Mouse (Mus musculus): ENCODE results near the gene Tfb2m. TPM values are rescaled to one million over a fixed set of nuclear protein-coding genes. Genes with fewer than 3 reads are reported as not detected.
A peak's percentile ranks its signal among the peaks of the same experiment; 100 is the strongest.

The Tfb2m gene
- polyA plus RNA-seq, 1 experiment from 2014 or later, result 27.9 TPM

- 85% methylated on average over 5 of the region's 5 CpGs for WGBS
- Histone ChIP-seq H3K9me3 (replicated peaks; ENCODE audit: control insufficient read depth, low read length) (no peaks in the 10 kb centered on the region), H3K27me3 (ENCODE audit: control insufficient read depth, insufficient read depth, low read length) (no peaks in the 10 kb centered on the region), H3K4me1 (ENCODE audit: control insufficient read depth, insufficient read depth, low read length) (peaks cover 19% of the 10 kb centered on the region), H3K36me3 (ENCODE audit: control insufficient read depth, insufficient read depth) (no peaks in the 10 kb centered on the region), H3K4me2 (ENCODE audit: low read depth, low read length) (no peak overlapping the region), H3K4me3 (ENCODE audit: low read length) (no peak overlapping the region), H3K27ac (ENCODE audit: low read length) (no peak overlapping the region), H3K9ac (ENCODE audit: low read length) (no peak overlapping the region)
- no peak for ATAC-seq (replicated peaks; ENCODE audit: extremely low read depth, insufficient read depth, low FRiP score)
Measured at GRCm38 (mm10) chr1:179563926-179564325, 17.9 kb upstream of the Tfb2m start.

GRCm38 (mm10) chr1:179563211-179563610, 17.1 kb upstream of the Tfb2m start:
- Histone ChIP-seq H3K27me3 (ENCODE audit: control insufficient read depth, insufficient read depth, low read length) (no peaks in the 10 kb centered on the region), H3K4me1 (ENCODE audit: control insufficient read depth, insufficient read depth, low read length) (peaks cover 12% of the 10 kb centered on the region), H3K9ac (ENCODE audit: low read length) (no peak overlapping the region), H3K27ac (ENCODE audit: low read length) (no peak overlapping the region), H3K9me3 (replicated peaks; ENCODE audit: control insufficient read depth, low read length) (no peaks in the 10 kb centered on the region), H3K4me3 (ENCODE audit: low read length) (no peak overlapping the region), H3K36me3 (ENCODE audit: control insufficient read depth, insufficient read depth) (no peaks in the 10 kb centered on the region), H3K4me2 (ENCODE audit: low read depth, low read length) (no peak overlapping the region)
- ATAC-seq (replicated peaks; ENCODE audit: extremely low read depth, insufficient read depth, low FRiP score), result no peak
- WGBS, result 83% methylated on average over 4 of the region's 4 CpGs

GRCm38 (mm10) chr1:179560845-179561430, 14.9 kb upstream of the Tfb2m start:
- no peak overlapping the region for H3K27ac ChIP-seq (ENCODE audit: low read length)
- ATAC-seq (replicated peaks; ENCODE audit: extremely low read depth, insufficient read depth, low FRiP score), result no peak
- no peaks in the 10 kb centered on the region for H3K27me3 ChIP-seq (ENCODE audit: control insufficient read depth, insufficient read depth, low read length)
- no peak overlapping the region for H3K9ac ChIP-seq (ENCODE audit: low read length)
- H3K36me3 ChIP-seq (ENCODE audit: control insufficient read depth, insufficient read depth), result no peaks in the 10 kb centered on the region
- H3K4me3 ChIP-seq (ENCODE audit: low read length), result no peak overlapping the region
- no peak overlapping the region for H3K4me2 ChIP-seq (ENCODE audit: low read depth, low read length)
- no peaks in the 10 kb centered on the region; the same call in none of the 2 replicates for H3K4me1 ChIP-seq (ENCODE audit: control insufficient read depth, insufficient read depth, low read length)
- WGBS, result 92% methylated on average over 6 of the region's 6 CpGs
- no peaks in the 10 kb centered on the region for H3K9me3 ChIP-seq (replicated peaks; ENCODE audit: control insufficient read depth, low read length)

- ATAC-seq (replicated peaks; ENCODE audit: extremely low read depth, insufficient read depth, low FRiP score), result no peak
- Histone ChIP-seq H3K4me1 (ENCODE audit: control insufficient read depth, insufficient read depth, low read length) (no peaks in the 10 kb centered on the region; the same call in none of the 2 replicates), H3K9me3 (replicated peaks; ENCODE audit: control insufficient read depth, low read length) (no peaks in the 10 kb centered on the region), H3K4me2 (ENCODE audit: low read depth, low read length) (no peak overlapping the region), H3K27me3 (ENCODE audit: control insufficient read depth, insufficient read depth, low read length) (no peaks in the 10 kb centered on the region), H3K36me3 (ENCODE audit: control insufficient read depth, insufficient read depth) (no peaks in the 10 kb centered on the region), H3K9ac (ENCODE audit: low read length) (no peak overlapping the region), H3K27ac (ENCODE audit: low read length) (no peak overlapping the region), H3K4me3 (ENCODE audit: low read length) (no peak overlapping the region)
- WGBS, result 63% methylated on average over 11 of the region's 11 CpGs
Measured at GRCm38 (mm10) chr1:179559446-179560194, 13.6 kb upstream of the Tfb2m start.

GRCm38 (mm10) chr1:179556921-179557320, 10.9 kb upstream of the Tfb2m start:
- no peaks in the 10 kb centered on the region for H3K36me3 ChIP-seq (ENCODE audit: control insufficient read depth, insufficient read depth)
- no peaks in the 10 kb centered on the region for H3K27me3 ChIP-seq (ENCODE audit: control insufficient read depth, insufficient read depth, low read length)
- no peak overlapping the region for H3K4me2 ChIP-seq (ENCODE audit: low read depth, low read length)
- H3K27ac ChIP-seq (ENCODE audit: low read length), result no peak overlapping the region
- H3K9me3 ChIP-seq (replicated peaks; ENCODE audit: control insufficient read depth, low read length), result no peaks in the 10 kb centered on the region
- H3K4me1 ChIP-seq (ENCODE audit: control insufficient read depth, insufficient read depth, low read length), result peaks cover 20% of the 10 kb centered on the region
- no peak for ATAC-seq (replicated peaks; ENCODE audit: extremely low read depth, insufficient read depth, low FRiP score)
- 79% methylated on average over 3 of the region's 3 CpGs for WGBS
- H3K9ac ChIP-seq (ENCODE audit: low read length), result no peak overlapping the region
- no peak overlapping the region for H3K4me3 ChIP-seq (ENCODE audit: low read length)

- Histone ChIP-seq H3K9me3 (replicated peaks; ENCODE audit: control insufficient read depth, low read length) (no peaks in the 10 kb centered on the region), H3K4me1 (ENCODE audit: control insufficient read depth, insufficient read depth, low read length) (peaks cover 28% of the 10 kb centered on the region), H3K27ac (ENCODE audit: low read length) (no peak overlapping the region), H3K4me3 (ENCODE audit: low read length) (no peak overlapping the region), H3K4me2 (ENCODE audit: low read depth, low read length) (no peak overlapping the region), H3K27me3 (ENCODE audit: control insufficient read depth, insufficient read depth, low read length) (no peaks in the 10 kb centered on the region), H3K36me3 (ENCODE audit: control insufficient read depth, insufficient read depth) (no peaks in the 10 kb centered on the region), H3K9ac (ENCODE audit: low read length) (no peak overlapping the region; the same call in 1 of the 2 replicates)
- no peak for ATAC-seq (replicated peaks; ENCODE audit: extremely low read depth, insufficient read depth, low FRiP score)
- 56% methylated on average over 4 of the region's 4 CpGs for whole genome bisulfite sequencing
Measured at GRCm38 (mm10) chr1:179553949-179554347, 7.9 kb upstream of the Tfb2m start.

GRCm38 (mm10) chr1:179553197-179553948, 7.3 kb upstream of the Tfb2m start:
- H3K4me1 ChIP-seq (ENCODE audit: control insufficient read depth, insufficient read depth, low read length), result peaks cover 29% of the 10 kb centered on the region
- H3K4me2 ChIP-seq (ENCODE audit: low read depth, low read length), result no peak overlapping the region
- H3K27me3 ChIP-seq (ENCODE audit: control insufficient read depth, insufficient read depth, low read length), result no peaks in the 10 kb centered on the region
- no peak for ATAC-seq (replicated peaks; ENCODE audit: extremely low read depth, insufficient read depth, low FRiP score)
- no peaks in the 10 kb centered on the region for H3K9me3 ChIP-seq (replicated peaks; ENCODE audit: control insufficient read depth, low read length)
- H3K36me3 ChIP-seq (ENCODE audit: control insufficient read depth, insufficient read depth), result no peaks in the 10 kb centered on the region
- H3K27ac ChIP-seq (ENCODE audit: low read length), result no peak overlapping the region
- no peak overlapping the region for H3K4me3 ChIP-seq (ENCODE audit: low read length)
- 44% methylated on average over 5 of the region's 5 CpGs for WGBS
- no peak overlapping the region; the same call in 1 of the 2 replicates for H3K9ac ChIP-seq (ENCODE audit: low read length)

GRCm38 (mm10) chr1:179552751-179553150, 6.7 kb upstream of the Tfb2m start:
- Histone ChIP-seq H3K9ac (ENCODE audit: low read length) (no peak overlapping the region), H3K9me3 (replicated peaks; ENCODE audit: control insufficient read depth, low read length) (no peaks in the 10 kb centered on the region), H3K4me1 (ENCODE audit: control insufficient read depth, insufficient read depth, low read length) (peaks cover 34% of the 10 kb centered on the region), H3K27me3 (ENCODE audit: control insufficient read depth, insufficient read depth, low read length) (no peaks in the 10 kb centered on the region), H3K27ac (ENCODE audit: low read length) (peak overlapping the region; percentile 35; the same call in 1 of the 2 replicates), H3K4me3 (ENCODE audit: low read length) (no peak overlapping the region), H3K36me3 (ENCODE audit: control insufficient read depth, insufficient read depth) (no peaks in the 10 kb centered on the region), H3K4me2 (ENCODE audit: low read depth, low read length) (no peak overlapping the region)
- 52% methylated on average over 7 of the region's 7 CpGs for WGBS
- ATAC-seq (replicated peaks; ENCODE audit: extremely low read depth, insufficient read depth, low FRiP score), result no peak

GRCm38 (mm10) chr1:179551921-179552320, 5.9 kb upstream of the Tfb2m start:
- Histone ChIP-seq H3K36me3 (ENCODE audit: control insufficient read depth, insufficient read depth) (no peaks in the 10 kb centered on the region), H3K4me1 (ENCODE audit: control insufficient read depth, insufficient read depth, low read length) (peaks cover 41% of the 10 kb centered on the region), H3K9ac (ENCODE audit: low read length) (no peak overlapping the region), H3K9me3 (replicated peaks; ENCODE audit: control insufficient read depth, low read length) (no peaks in the 10 kb centered on the region), H3K27me3 (ENCODE audit: control insufficient read depth, insufficient read depth, low read length) (no peaks in the 10 kb centered on the region), H3K4me2 (ENCODE audit: low read depth, low read length) (no peak overlapping the region), H3K4me3 (ENCODE audit: low read length) (no peak overlapping the region), H3K27ac (ENCODE audit: low read length) (no peak overlapping the region)
- ATAC-seq (replicated peaks; ENCODE audit: extremely low read depth, insufficient read depth, low FRiP score), result no peak
- WGBS, result 80% methylated on average over 4 of the region's 4 CpGs
